Mouse (Mus musculus) midbrain, embryonic 14.5 days (tissue): ENCODE measurements around the gene Gm6217. TPM values are rescaled to one million over a fixed set of nuclear protein-coding genes. Genes with fewer than 3 reads are reported as not detected.
"Not testable (repeated sequence)": the region's sequence is repeated elsewhere in the genome, so short reads cannot be mapped to it uniquely, and the experiment has no call there.

Source experiments
- ATAC-seq: fragments of 200-750 bp; cut with Nextera tagmentation; 2 replicates; pipeline ENCODE4 v1.8.0; 2017; ENCODE audit warnings: moderate number of reproducible peaks, moderate library complexity; ENCODE audit not compliant: low FRiP score, low TSS enrichment
- DNase-seq: peaks from one replicate; pipeline ENCODE4 v3.0.0-alpha.2; 2015
- H3K27ac ChIP-seq: fragments of 300-500 bp; sonication (generic); replicated peaks from 2 replicates; pipeline ENCODE4 v1.5.1; 2014; ENCODE audit warnings: mild to moderate bottlenecking, low read depth, low read length, moderate library complexity
- H3K27me3 ChIP-seq: fragments of 300-500 bp; sonication (generic); 2 replicates; pipeline ENCODE4 v1.6.1; 2014; ENCODE audit warnings: low read length, control low read depth, mixed read lengths; ENCODE audit not compliant: control insufficient read depth, insufficient read depth
- H3K36me3 ChIP-seq: fragments of 300-500 bp; sonication (generic); 2 replicates; pipeline ENCODE4 v1.6.1; 2014; ENCODE audit warnings: low read length, control low read depth; ENCODE audit not compliant: control insufficient read depth, insufficient read depth
- H3K4me1 ChIP-seq: fragments of 300-500 bp; sonication (generic); 2 replicates; pipeline ENCODE4 v1.6.1; 2014; ENCODE audit warnings: mild to moderate bottlenecking, antibody characterized with exemption, low read length, control low read depth; ENCODE audit not compliant: control insufficient read depth, insufficient read depth
- H3K4me2 ChIP-seq: fragments of 300-500 bp; sonication (generic); 2 replicates; pipeline ENCODE4 v1.6.1; 2014; ENCODE audit warnings: mild to moderate bottlenecking, low read length, moderate library complexity
- H3K4me3 ChIP-seq: fragments of 300-500 bp; sonication (generic); replicated peaks from 2 replicates; pipeline ENCODE4 v1.5.1; 2014; ENCODE audit warnings: low read depth, low read length
- H3K9ac ChIP-seq: fragments of 300-500 bp; sonication (generic); replicated peaks from 2 replicates; pipeline ENCODE4 v1.6.1; 2014; ENCODE audit warnings: mild to moderate bottlenecking, low read length, moderate library complexity
- H3K9me3 ChIP-seq: fragments of 300-500 bp; sonication (generic); 2 replicates; pipeline ENCODE4 v1.6.1; 2016; ENCODE audit warnings: low read length, control low read depth, mixed read lengths; ENCODE audit not compliant: control insufficient read depth
- WGBS: fragments of 180-500 bp; shearing (Covaris S2); extraction: QIAGEN DNeasy Blood & Tissue Kit; methylation state at CpG from one replicate; pipeline ENCODE4 v1.1.7; 2014; 5-methylcytosine and 5-hydroxymethylcytosine counted together
- polyA plus RNA-seq: library from polyadenylated mRNA; unstranded; fragments of >200 nt; fragmentation: Nextera tagmentation; extraction: Ambion mirVana; gene quantifications from 2 replicates; pipeline ENCODE4 v1.2.1, GENCODE M21; 2014

The Gm6217 gene
- polyA plus RNA-seq, 1 experiment from 2014 or later = not detected

- H3K4me3 ChIP-seq, H3K9ac ChIP-seq, DNase-seq, H3K27ac ChIP-seq, H3K27me3 ChIP-seq, H3K9me3 ChIP-seq, H3K4me1 ChIP-seq, H3K4me2 ChIP-seq, H3K36me3 ChIP-seq, ATAC-seq: not testable (repeated sequence)
These were observed 24.7 kb upstream of the Gm6217 start, which contains the start of gene Gm7544 for GRCm38 (mm10) chr1:82955913-82956312. Gm7544 (minus strand) TSS chr1:82956013.

DNA sequence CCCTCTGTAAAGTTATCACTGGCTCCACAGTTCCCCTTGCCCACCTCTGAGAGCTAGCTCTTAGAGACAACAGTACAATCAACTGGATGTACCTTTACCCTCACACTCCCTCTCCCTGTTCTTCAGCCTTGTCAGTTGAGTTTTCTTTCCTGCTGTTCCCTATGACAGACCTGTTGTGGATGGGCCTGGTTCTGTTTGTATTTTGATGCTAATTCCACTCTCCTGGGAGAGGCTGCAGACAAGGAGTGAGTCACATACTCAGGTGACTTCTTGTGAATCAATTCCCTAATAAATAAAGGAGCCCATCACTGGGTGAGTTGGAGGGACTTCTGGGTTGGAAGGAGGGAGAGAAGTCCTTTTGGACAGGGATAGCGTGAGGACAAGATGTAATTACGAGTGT, 17.4 kb upstream of the Gm6217 start:
- ATAC-seq (no peak), DNase-seq (no peak)
- H3K4me3 ChIP-seq = no peak overlapping the region
- no peaks in the 10 kb centered on the region for H3K27me3 ChIP-seq
- H3K36me3 ChIP-seq = no peaks in the 10 kb centered on the region
- no peaks in the 10 kb centered on the region for H3K9me3 ChIP-seq
- H3K4me2 ChIP-seq = no peak overlapping the region
- H3K9ac ChIP-seq = no peak overlapping the region
- H3K27ac ChIP-seq = no peak overlapping the region
- WGBS = 90% methylated on average over 2 of the region's 2 CpGs
- no peaks in the 10 kb centered on the region for H3K4me1 ChIP-seq

DNA sequence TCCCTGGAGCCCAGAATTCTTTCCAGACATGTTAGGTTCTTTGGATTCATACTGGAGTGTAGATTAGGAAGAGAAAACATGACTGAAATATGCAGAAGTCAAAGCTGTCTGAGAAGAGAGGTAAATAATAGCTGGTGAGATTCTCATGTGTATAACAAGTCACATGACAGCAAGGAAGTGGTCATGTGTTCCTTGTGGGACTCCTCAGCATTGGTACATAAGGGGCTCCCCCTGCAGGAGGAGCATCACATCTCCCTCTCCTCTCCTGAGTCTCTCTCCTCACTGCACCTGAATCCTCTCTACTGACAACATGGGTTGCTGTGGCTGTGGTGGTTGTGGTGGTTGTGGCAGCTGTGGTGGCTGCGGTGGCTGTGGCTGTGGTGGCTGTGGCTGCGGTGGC, 14.8 kb upstream of the Gm6217 start:
- not testable (repeated sequence) for ATAC-seq, H3K9ac ChIP-seq, H3K4me2 ChIP-seq, H3K4me1 ChIP-seq, H3K9me3 ChIP-seq, H3K4me3 ChIP-seq, H3K36me3 ChIP-seq, DNase-seq, H3K27me3 ChIP-seq, H3K27ac ChIP-seq
- WGBS = 96% methylated on average over 2 of the region's 2 CpGs

DNA sequence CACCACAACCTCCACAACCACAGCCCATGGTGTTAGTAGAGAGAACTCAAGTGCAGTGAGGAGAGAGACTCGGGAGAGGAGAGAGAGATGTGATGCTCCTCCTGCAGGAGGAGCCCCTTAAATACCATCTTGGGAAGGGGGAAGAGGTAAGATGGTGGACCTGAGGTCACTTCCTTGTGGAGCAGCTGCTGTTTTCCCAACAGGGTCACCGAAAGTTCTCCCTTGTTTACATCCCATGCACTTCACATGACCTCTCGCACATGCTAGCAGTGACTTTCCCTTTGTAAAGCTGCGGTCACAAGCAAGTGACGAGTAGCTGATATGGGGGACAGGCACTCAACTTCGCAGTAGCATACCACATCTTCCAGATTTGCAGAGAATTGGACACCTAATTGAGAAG, 12.1 kb upstream of the Gm6217 start, which contains the start of gene A030003K21Rik:
TSS of gene A030003K21Rik (minus strand) at position 94 of the 400 bp plus-strand sequence.
- not testable (repeated sequence) for H3K4me1 ChIP-seq, H3K36me3 ChIP-seq, ATAC-seq, H3K4me2 ChIP-seq, H3K27ac ChIP-seq, H3K9ac ChIP-seq, H3K9me3 ChIP-seq, H3K4me3 ChIP-seq, DNase-seq, H3K27me3 ChIP-seq
- WGBS = no CpG with 5 or more reads among the region's 6 CpGs

GRCm38 (mm10) chr1:82942505-82942904, 11.3 kb upstream of the Gm6217 start:
- H3K27me3 ChIP-seq, H3K4me1 ChIP-seq, DNase-seq, H3K4me3 ChIP-seq, H3K36me3 ChIP-seq, ATAC-seq, H3K4me2 ChIP-seq, H3K9me3 ChIP-seq, H3K27ac ChIP-seq, H3K9ac ChIP-seq: not testable (repeated sequence)
- 98% methylated on average over 2 of the region's 2 CpGs for WGBS

- Histone ChIP-seq H3K4me2 (no peak overlapping the region), H3K4me3 (no peak overlapping the region), H3K27me3 (no peaks in the 10 kb centered on the region), H3K9me3 (no peaks in the 10 kb centered on the region), H3K27ac (no peak overlapping the region), H3K9ac (no peak overlapping the region), H3K4me1 (no peaks in the 10 kb centered on the region), H3K36me3 (no peaks in the 10 kb centered on the region)
- WGBS = 96% methylated on average over 5 of the region's 5 CpGs
- DNase-seq (no peak), ATAC-seq (no peak)
These were observed 7.5 kb upstream of the Gm6217 start for GRCm38 (mm10) chr1:82938666-82939065.

- H3K4me3 ChIP-seq, H3K36me3 ChIP-seq, H3K4me2 ChIP-seq, H3K27me3 ChIP-seq, ATAC-seq, H3K9me3 ChIP-seq, DNase-seq, H3K4me1 ChIP-seq, H3K9ac ChIP-seq, H3K27ac ChIP-seq: not testable (repeated sequence)
- 92% methylated on average over 3 of the region's 3 CpGs for WGBS
These were observed 641 bp downstream of the Gm6217 start for GRCm38 (mm10) chr1:82930558-82930957.

DNA sequence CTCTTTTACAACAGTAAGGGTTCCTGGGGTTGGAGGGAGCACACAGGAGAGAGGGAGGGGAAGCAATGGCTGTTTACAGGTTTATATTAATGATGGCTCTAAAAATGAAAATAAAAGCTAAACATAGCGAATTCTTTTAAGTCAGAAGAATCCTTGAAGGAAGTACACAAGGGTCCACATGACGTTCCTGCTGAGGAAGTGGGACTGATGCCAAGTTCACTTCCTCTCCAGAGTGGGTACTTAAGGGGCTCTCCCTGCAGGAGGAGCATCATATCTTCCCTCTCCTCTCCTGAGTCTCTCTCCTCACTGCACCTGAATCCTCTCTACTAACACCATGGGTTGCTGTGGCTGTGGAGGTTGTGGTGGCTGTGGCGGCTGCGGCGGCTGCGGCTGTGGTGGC, 6.5 kb downstream of the Gm6217 start, which contains the start of gene A030014E15Rik:
TSS of gene A030014E15Rik (plus strand) at position 268 of the 400 bp plus-strand sequence.
- Histone ChIP-seq H3K4me2 (no peak within 1 kb of the TSS), H3K27ac (no peak within 1 kb of the TSS), H3K9me3 (no peaks in the 10 kb centered on the region), H3K4me3 (no peak within 1 kb of the TSS), H3K9ac (no peak within 1 kb of the TSS), H3K4me1 (no peaks in the 10 kb centered on the region), H3K27me3 (no peaks in the 10 kb centered on the region), H3K36me3 (no peaks in the 10 kb centered on the region)
- WGBS = 95% methylated on average over 6 of the region's 6 CpGs
- ATAC-seq (no peak), DNase-seq (no peak)

DNA sequence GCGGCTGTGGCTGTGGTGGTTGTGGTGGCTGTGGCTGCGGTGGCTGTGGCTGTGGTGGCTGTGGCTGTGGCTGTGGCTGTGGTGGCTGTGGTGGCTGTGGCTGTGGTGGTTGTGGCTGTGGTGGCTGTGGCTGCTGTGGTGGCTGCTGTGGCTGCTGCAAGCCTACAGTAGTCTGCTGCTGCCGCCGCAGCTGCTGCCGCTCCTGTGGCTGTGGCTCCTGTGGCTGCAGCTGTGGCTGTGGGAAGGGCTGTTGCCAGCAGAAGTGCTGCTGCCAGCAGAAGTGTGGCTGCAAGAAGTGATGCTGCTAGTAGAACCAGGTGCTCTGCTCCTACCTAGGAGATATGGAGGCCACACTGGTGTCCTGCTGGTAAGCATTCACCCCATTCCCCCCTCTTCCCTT, 17.8 kb downstream of the Gm6217 start:
- not testable (repeated sequence) for ATAC-seq
- 95% methylated on average over 5 of the region's 5 CpGs for WGBS

More for the DNA sequence above, 17.8 kb downstream of the Gm6217 start:
- not testable (repeated sequence) for H3K9me3 ChIP-seq, H3K4me3 ChIP-seq, H3K27ac ChIP-seq, H3K4me1 ChIP-seq, H3K27me3 ChIP-seq, H3K4me2 ChIP-seq, DNase-seq, H3K36me3 ChIP-seq, H3K9ac ChIP-seq
